Mouse (Mus musculus) adrenal gland (tissue): Measurements from ENCODE around the gene Kcnq4.

Source experiments
- intact Hi-C: fragments of 180-260 bp; cut with DNase I; formaldehyde crosslinking; loops from one replicate; pipeline ENCODE4 v1.15.1; 2025

Kcnq4 gene

GRCm38 (mm10) chr4:120726174-120726573, 22.2 kb downstream of the Kcnq4 start:
- intact Hi-C loops: no loop called here

GRCm38 (mm10) chr4:120725516-120726090, 22.8 kb downstream of the Kcnq4 start:
- intact Hi-C loops: no loop called here

DNA sequence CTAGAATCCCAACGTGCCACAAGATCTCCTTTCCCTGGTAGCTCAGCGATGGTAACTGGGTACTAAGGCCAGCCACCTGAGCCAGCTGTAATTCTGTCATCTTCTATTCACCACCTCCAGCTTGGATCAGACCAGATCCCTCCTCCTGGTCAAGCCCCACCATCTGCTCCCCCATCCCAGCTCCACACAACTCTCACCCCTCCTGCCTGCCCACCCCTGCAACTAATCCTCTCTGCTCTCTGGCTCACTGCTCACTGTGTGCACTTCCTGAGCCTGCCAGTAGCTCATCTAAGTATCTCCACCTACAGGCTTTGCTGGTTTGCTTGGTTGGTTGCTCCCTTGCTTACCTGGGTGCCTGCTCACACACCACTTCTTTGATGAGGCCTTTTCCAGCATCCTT, 26.8 kb downstream of the Kcnq4 start:
- intact Hi-C loops: no loop called here

DNA sequence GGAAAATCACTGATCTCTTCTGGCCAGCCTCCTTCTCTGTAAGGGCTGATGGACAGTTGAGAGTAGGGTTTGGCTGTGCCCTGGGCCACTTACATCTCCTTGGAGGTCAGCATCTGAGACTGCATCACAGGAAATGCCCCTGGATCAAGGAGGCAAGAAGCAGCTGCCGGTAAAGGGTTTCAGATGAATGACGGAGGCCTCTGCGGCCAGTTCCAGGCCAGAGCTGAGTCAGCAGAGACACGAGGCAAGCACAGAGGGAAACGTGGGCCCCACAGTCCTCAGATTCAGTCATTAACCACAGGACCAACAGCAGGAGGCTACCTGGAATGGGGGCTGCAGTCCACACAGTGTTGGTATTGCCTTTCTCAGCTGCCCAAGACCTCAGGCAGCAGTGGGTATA, 29.3 kb downstream of the Kcnq4 start:
- intact Hi-C loops: no loop called here

DNA sequence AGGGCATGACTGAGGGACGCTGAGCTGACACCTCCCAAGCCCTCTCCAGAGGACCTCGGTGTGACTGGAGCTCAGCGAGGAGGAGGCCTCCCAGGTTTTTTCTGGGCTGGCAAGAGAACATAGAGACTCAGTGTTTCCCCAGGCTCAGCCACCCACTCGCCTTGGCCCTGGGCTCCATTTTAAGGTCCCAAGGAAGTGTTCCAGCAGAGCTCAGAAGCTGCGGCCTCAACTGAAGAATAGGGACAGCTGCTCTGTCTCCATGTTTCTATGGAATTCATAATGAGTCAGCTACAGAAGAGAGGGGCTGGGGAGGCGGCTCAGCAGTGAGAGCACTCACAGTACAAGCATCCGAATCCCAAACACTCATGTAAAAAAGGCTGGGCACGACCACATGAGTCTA, 30.8 kb downstream of the Kcnq4 start:
- intact Hi-C loops: no loop called here

- intact Hi-C loops: no loop called here
Measured at GRCm38 (mm10) chr4:120716765-120717164, 31.6 kb downstream of the Kcnq4 start.

DNA sequence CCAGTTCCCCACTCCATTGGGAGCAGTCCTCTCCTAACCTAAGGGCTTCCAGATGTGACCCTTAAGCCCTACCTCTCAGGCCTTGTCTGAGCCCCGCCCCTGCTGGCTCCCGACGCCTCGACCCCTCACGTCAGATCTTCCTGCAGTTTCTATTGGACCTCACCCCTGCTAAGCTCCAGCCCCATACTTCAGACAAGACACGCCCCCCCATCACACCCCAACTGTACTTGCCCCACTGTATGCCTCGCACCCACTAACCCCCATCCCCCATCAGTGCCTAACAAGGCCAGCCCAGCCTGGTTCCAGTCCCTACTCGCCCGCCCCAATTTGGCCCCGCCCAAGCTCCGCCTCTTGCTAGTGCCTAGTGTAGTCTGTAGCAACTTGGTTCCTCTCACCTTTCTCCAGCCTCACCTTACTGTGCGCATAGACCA, 32.3 kb downstream of the Kcnq4 start:
- intact Hi-C loops: no loop called here

- intact Hi-C loops: no loop called here
Measured at GRCm38 (mm10) chr4:120713856-120714497, 34.4 kb downstream of the Kcnq4 start.

DNA sequence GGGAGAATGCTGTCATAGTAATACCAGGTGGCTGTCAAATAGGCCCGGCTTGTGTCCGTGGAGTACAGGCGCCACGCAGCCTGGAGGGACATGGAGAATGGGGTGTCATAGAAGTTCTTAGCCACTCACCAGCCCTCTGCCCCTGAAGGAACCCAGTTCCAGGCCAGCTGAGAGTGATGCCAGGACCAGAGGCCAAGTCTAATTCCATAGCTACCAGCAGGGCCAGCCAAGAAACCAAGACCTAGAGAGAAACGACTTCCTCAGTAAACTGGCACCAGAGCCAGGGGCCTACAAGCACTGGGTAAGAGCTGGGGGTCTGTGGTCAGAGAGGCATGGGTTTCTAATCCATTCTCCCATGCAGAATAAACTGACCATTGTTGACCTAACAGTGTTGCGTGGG, 35.4 kb downstream of the Kcnq4 start:
- intact Hi-C loops: no loop called here

DNA sequence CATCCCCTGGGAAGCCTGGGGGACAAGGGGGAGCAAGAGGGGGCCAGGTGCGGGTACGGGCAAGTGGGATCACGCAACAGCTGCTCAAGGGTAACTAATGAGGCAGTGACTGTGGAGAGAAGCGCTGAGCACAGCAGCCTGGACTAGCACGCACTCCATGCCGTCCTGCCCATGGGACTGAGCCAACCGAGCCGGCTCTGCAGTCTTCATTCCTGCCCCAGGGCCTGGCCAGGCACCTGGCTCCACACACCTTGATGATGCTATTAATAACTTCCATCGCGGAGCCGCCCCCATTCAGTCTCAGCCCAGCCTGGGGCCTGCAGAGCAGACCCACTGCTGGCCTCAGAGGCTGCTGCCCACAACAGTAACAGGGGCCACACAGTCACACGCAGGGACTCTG, 36.2 kb downstream of the Kcnq4 start:
- intact Hi-C loops: no loop called here

DNA sequence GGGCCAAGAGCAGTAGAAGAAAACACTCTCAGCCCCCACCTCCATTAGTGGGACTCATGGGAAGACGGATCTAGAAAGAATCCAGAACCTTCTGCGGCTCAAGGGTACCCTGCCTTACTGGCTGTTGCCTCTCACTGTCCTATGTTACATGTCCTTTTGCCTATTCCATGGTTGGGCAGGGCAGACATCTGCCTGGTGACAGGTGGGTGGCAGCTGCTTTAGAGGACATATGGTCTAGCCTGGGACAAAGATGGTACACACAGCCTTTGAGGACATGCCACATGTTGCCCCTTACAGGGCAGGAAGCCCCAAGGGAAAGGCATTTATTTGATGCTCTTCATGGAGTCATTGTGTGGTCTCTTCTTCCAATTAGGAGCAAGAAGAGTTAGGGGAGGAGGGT, 45.9 kb downstream of the Kcnq4 start:
- intact Hi-C loops: no loop called here

DNA sequence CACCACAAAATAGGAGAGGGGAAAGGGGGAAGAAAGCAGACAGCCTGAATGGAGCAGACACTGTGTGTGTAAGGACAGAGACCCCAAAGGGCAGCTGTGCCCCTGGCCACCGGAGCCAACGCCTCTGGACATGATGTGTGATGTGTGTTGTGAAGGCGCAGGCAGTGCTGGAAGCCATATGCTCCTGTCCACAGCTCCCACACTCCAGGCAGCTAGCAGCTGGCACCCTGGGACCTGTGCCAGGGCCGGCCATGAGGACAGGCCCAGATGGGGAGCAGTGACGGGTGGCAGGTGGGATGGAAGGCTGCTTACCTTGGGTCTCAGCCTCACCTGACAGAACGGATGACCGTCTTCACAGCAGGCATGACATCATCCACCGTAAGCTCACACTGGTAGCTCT, 46.4 kb downstream of the Kcnq4 start:
- intact Hi-C loops: no loop called here

GRCm38 (mm10) chr4:120701180-120701579, 47.2 kb downstream of the Kcnq4 start:
- intact Hi-C loops: no loop called here

GRCm38 (mm10) chr4:120697799-120698484, 50.5 kb downstream of the Kcnq4 start:
- intact Hi-C loops: no loop called here

- intact Hi-C loops: no loop called here
Measured at GRCm38 (mm10) chr4:120697353-120697752, 51.1 kb downstream of the Kcnq4 start.

DNA sequence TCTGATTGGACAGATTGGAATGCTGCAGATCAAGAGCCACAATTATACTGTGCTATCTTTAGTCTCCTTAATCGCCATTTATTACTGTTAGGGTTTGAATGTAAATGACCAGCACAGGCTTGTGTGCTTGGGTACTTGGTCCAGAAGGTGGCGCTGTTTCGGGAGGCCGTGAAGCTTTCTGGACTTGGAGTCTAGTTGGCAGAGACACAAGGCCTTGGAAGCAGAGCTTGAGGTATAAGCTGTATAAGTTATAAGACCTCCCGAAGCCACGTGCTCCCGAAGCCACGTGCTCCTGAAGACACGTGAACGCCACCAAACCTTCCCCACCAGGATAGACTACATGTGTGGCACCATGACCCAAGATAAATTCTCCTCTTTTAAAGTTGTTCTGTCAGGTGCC, 55.7 kb downstream of the Kcnq4 start:
- intact Hi-C loops: no loop called here

DNA sequence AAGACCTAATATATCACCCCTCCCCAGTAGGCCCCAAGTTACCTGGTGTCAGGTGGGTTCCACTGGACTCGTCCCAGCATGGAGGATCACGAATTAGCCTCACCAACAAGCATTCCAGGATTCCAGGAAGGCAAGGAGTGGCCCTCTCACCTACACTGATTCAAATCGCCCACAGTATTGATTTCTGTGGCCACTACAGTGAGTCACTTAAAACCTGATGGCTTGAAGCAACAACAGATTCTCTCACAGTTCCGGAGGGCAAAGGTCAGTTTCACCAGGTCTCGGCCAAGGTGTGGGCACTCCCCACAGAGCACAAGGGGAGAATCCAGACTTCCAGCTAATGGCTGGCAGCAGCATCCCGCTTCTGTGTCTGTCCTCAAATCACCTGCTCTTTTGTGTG, 59.1 kb downstream of the Kcnq4 start:
- intact Hi-C loops: no loop called here

- intact Hi-C loops: no loop called here
Measured at GRCm38 (mm10) chr4:120687282-120687681, 61.1 kb downstream of the Kcnq4 start.

DNA sequence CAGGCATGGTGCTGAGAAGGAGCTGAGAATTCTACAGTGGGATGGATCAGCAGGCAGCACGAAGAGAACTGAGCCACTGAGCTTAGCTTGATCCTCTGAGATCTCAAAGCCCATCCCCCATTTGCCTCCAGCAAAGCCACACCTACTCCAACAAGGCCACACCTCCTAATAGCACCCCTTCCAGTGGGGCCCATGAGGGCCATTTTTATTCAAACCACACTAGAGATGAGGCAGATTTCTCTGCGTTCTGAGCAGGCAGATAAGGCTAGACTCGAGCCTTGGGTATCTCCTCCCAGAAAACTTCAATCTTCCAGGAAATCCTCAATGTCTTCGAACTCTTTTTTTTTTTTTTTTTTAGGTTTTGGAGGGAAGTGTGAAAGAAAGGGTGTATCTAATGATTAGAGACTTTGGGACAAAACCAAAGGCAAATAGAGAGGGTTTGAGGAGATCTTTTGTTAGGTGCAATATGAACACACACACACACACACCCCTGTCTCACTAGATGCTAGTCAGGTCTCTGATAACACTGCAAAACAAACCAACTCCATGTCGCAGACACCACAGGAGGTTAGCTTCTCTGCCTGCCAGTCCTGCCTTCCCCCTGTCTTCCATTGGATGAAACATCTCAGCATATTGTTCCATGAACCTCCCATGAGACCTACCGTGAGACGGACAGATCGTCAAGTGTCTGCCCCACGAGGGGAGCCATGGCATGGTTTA, 65.0 kb downstream of the Kcnq4 start:
- intact Hi-C loops: loop anchor here (5.0 kb wide), 2 partner anchors 204 to 301 kb away; no protein-coding TSS in a partner anchor

DNA sequence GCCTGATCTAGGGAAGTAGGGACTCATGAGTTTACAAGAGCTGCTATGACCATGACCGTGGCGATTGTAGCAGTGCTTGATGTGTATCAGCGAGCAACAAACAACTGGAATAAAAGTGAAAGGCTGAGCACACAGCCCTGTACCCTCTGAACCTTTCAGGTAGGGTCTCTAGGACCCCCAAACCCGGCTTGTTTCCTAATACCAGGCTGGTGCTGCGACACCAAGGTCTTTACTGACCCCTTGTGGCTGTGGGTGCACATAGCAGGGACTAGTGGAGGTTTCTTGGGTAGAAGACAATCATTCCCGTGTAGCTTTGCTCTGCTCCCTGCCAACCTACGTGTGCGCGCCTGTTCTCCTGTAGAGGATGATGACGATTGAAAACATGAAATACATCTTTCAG, 66.2 kb downstream of the Kcnq4 start:
- intact Hi-C loops: loop anchor here (1.0 to 5.0 kb wide), 3 partner anchors 93 to 300 kb away; no protein-coding TSS in a partner anchor

- intact Hi-C loops: loop anchor here (2.0 to 5.0 kb wide), 3 partner anchors 76 to 299 kb away; no protein-coding TSS in a partner anchor
Measured at GRCm38 (mm10) chr4:120680953-120681352, 67.5 kb downstream of the Kcnq4 start.

- intact Hi-C loops: no loop called here
Measured at GRCm38 (mm10) chr4:120675640-120676039, 72.8 kb downstream of the Kcnq4 start.
